Mouse (Mus musculus): Measurements from ENCODE around the gene Arf6.

The Arf6 gene

GRCm38 (mm10) chr12:69414826-69415572 lies 43.0 kb downstream of the Arf6 start:
- peak in 1 of 2 experiments; percentile 17 for DNase-seq

- DNase-seq: no peak
Measured at GRCm38 (mm10) chr12:69416793-69417192, 44.8 kb downstream of the Arf6 start.

GRCm38 (mm10) chr12:69417701-69418291 lies 45.8 kb downstream of the Arf6 start:
- peak; percentile 54 to 55 for DNase-seq

GRCm38 (mm10) chr12:69418606-69419005 lies 46.7 kb downstream of the Arf6 start:
- no peak for DNase-seq

GRCm38 (mm10) chr12:69419017-69419605 lies 47.2 kb downstream of the Arf6 start:
- peak; percentile 28 to 39 for DNase-seq

- DNase-seq: no peak
Measured at GRCm38 (mm10) chr12:69419606-69420005, 47.7 kb downstream of the Arf6 start.

- DNase-seq: peak in 1 of 2 experiments; percentile 20
Measured at GRCm38 (mm10) chr12:69420716-69421115, 48.8 kb downstream of the Arf6 start.

- peak; percentile 56 to 61 for DNase-seq
Measured at GRCm38 (mm10) chr12:69422827-69423537, 51.0 kb downstream of the Arf6 start.
